Mouse (Mus musculus) hindbrain, embryonic 14.5 days (tissue): ENCODE results near the gene Plekha5. TPM values are rescaled to one million over a fixed set of nuclear protein-coding genes. Genes with fewer than 3 reads are reported as not detected.
"Not testable (repeated sequence)": the region's sequence is repeated elsewhere in the genome, so short reads cannot be mapped to it uniquely, and the experiment has no call there.

Source experiments
- ATAC-seq: fragments of 200-750 bp; cut with Nextera tagmentation; 2 replicates; pipeline ENCODE4 v1.8.0; 2017; ENCODE audit warnings: moderate number of reproducible peaks, mild to moderate bottlenecking, moderate TSS enrichment, moderate library complexity; ENCODE audit not compliant: low FRiP score
- DNase-seq: peaks from one replicate; pipeline ENCODE4 v3.0.0-alpha.2; 2015; ENCODE audit warnings: low spot score
- H3K27ac ChIP-seq: fragments of 300-500 bp; sonication (generic); 2 replicates; pipeline ENCODE4 v1.5.1; 2014; ENCODE audit warnings: mild to moderate bottlenecking, moderate library complexity
- H3K27me3 ChIP-seq: fragments of 300-500 bp; sonication (generic); 2 replicates; pipeline ENCODE4 v1.6.1; 2014; ENCODE audit warnings: mild to moderate bottlenecking, low read length, mixed read lengths; ENCODE audit not compliant: control insufficient read depth, insufficient read depth
- H3K36me3 ChIP-seq: fragments of 300-500 bp; sonication (generic); replicated peaks from 2 replicates; pipeline ENCODE4 v1.6.1; 2014; ENCODE audit not compliant: control insufficient read depth, insufficient read depth
- H3K4me1 ChIP-seq: fragments of 300-500 bp; sonication (generic); replicated peaks from 2 replicates; pipeline ENCODE4 v1.6.1; 2014; ENCODE audit warnings: antibody characterized with exemption, low read length, mixed read lengths; ENCODE audit not compliant: control insufficient read depth, insufficient read depth
- H3K4me2 ChIP-seq: fragments of 300-500 bp; sonication (generic); replicated peaks from 2 replicates; pipeline ENCODE4 v1.6.1; 2014; ENCODE audit warnings: mild to moderate bottlenecking, moderate library complexity
- H3K4me3 ChIP-seq: fragments of 300-500 bp; sonication (generic); replicated peaks from 2 replicates; pipeline ENCODE4 v1.5.1; 2014; ENCODE audit warnings: mild to moderate bottlenecking, low read length
- H3K9ac ChIP-seq: fragments of 300-500 bp; sonication (generic); 2 replicates; pipeline ENCODE4 v1.6.1; 2014
- H3K9me3 ChIP-seq: fragments of 300-500 bp; sonication (generic); 2 replicates; pipeline ENCODE4 v1.6.1; 2016; ENCODE audit warnings: low read length; ENCODE audit not compliant: control insufficient read depth
- WGBS: fragments of 180-500 bp; shearing (Covaris S2); extraction: QIAGEN DNeasy Blood & Tissue Kit; methylation state at CpG from one replicate; pipeline ENCODE4 v1.1.7; 2014; 5-methylcytosine and 5-hydroxymethylcytosine counted together
- polyA plus RNA-seq: library from polyadenylated mRNA; unstranded; fragments of >200 nt; fragmentation: Nextera tagmentation; extraction: Ambion mirVana; gene quantifications from 2 replicates; pipeline ENCODE4 v1.2.1, GENCODE M21; 2014

Gene Plekha5
- polyA plus RNA-seq, 1 experiment from 2014 or later = 37.8 TPM

GRCm38 (mm10) chr6:140492043-140492442, 68.2 kb downstream of the Plekha5 start:
- Histone ChIP-seq H3K4me2 (no peak overlapping the region), H3K4me3 (no peak overlapping the region), H3K27me3 (no peaks in the 10 kb centered on the region), H3K36me3 (no peaks in the 10 kb centered on the region), H3K27ac (no peak overlapping the region), H3K9me3 (no peaks in the 10 kb centered on the region), H3K4me1 (0 out of 2 replicates have a peak, but pooled peaks cover 9% of the 10 kb centered on the region), H3K9ac (no peak overlapping the region)
- WGBS = 75% methylated on average over 6 of the region's 6 CpGs
- ATAC-seq (no peak), DNase-seq (no peak)

- no peak for DNase-seq
- no peak overlapping the region for H3K4me2 ChIP-seq
- H3K27me3 ChIP-seq = no peaks in the 10 kb centered on the region
- H3K4me1 ChIP-seq = no peaks in the 10 kb centered on the region
- H3K36me3 ChIP-seq = no peaks in the 10 kb centered on the region
- no peaks in the 10 kb centered on the region for H3K9me3 ChIP-seq
- no peak overlapping the region for H3K27ac ChIP-seq
- 88% methylated on average over 3 of the region's 3 CpGs for WGBS
- H3K4me3 ChIP-seq = no peak overlapping the region
- no peak for ATAC-seq
- H3K9ac ChIP-seq = no peak overlapping the region
Measured at GRCm38 (mm10) chr6:140498074-140498473, 74.2 kb downstream of the Plekha5 start.

GRCm38 (mm10) chr6:140498958-140499357, 75.1 kb downstream of the Plekha5 start:
- Histone ChIP-seq H3K36me3 (no peaks in the 10 kb centered on the region), H3K27ac (no peak overlapping the region), H3K4me1 (no peaks in the 10 kb centered on the region), H3K4me3 (no peak overlapping the region), H3K9ac (no peak overlapping the region), H3K27me3 (no peaks in the 10 kb centered on the region), H3K4me2 (no peak overlapping the region), H3K9me3 (no peaks in the 10 kb centered on the region)
- no peak for DNase-seq
- 91% methylated on average over 4 of the region's 4 CpGs for WGBS
- no peak for ATAC-seq

GRCm38 (mm10) chr6:140500829-140501228, 77.0 kb downstream of the Plekha5 start:
- not testable (repeated sequence) for H3K27me3 ChIP-seq, H3K4me3 ChIP-seq, H3K4me1 ChIP-seq, H3K9me3 ChIP-seq, H3K9ac ChIP-seq, H3K27ac ChIP-seq, H3K4me2 ChIP-seq, ATAC-seq, DNase-seq, H3K36me3 ChIP-seq
- 73% methylated on average over 1 of the region's 1 CpGs for WGBS

- Histone ChIP-seq H3K4me3 (no peak overlapping the region), H3K9ac (no peak overlapping the region), H3K4me1 (no peaks in the 10 kb centered on the region), H3K4me2 (no peak overlapping the region), H3K9me3 (no peaks in the 10 kb centered on the region), H3K27ac (no peak overlapping the region), H3K36me3 (no peaks in the 10 kb centered on the region), H3K27me3 (no peaks in the 10 kb centered on the region)
- no peak for ATAC-seq
- WGBS = 87% methylated on average over 7 of the region's 7 CpGs
- no peak for DNase-seq
Measured at GRCm38 (mm10) chr6:140501841-140502240, 78.0 kb downstream of the Plekha5 start.

GRCm38 (mm10) chr6:140504796-140505195, 80.9 kb downstream of the Plekha5 start:
- H3K4me2 ChIP-seq = no peak overlapping the region
- H3K4me3 ChIP-seq = no peak overlapping the region
- no peaks in the 10 kb centered on the region for H3K27me3 ChIP-seq
- peaks cover 15% of the 10 kb centered on the region; the same call in 1 of the 2 replicates for H3K4me1 ChIP-seq
- no peak overlapping the region for H3K9ac ChIP-seq
- no peaks in the 10 kb centered on the region for H3K36me3 ChIP-seq
- H3K9me3 ChIP-seq = no peaks in the 10 kb centered on the region
- no peak overlapping the region for H3K27ac ChIP-seq
- DNase-seq (no peak), ATAC-seq (no peak)
- WGBS = 82% methylated on average over 8 of the region's 10 CpGs

GRCm38 (mm10) chr6:140507605-140508004, 83.8 kb downstream of the Plekha5 start:
- Histone ChIP-seq H3K4me3 (no peak overlapping the region), H3K9ac (no peak overlapping the region), H3K4me2 (no peak overlapping the region), H3K27me3 (no peaks in the 10 kb centered on the region), H3K4me1 (peaks cover 26% of the 10 kb centered on the region), H3K27ac (no peak overlapping the region), H3K36me3 (no peaks in the 10 kb centered on the region), H3K9me3 (no peaks in the 10 kb centered on the region)
- 71% methylated on average over 3 of the region's 3 CpGs for WGBS
- DNase-seq (no peak), ATAC-seq (no peak)

GRCm38 (mm10) chr6:140508475-140509150, 84.8 kb downstream of the Plekha5 start:
- Histone ChIP-seq H3K27ac (no peak overlapping the region), H3K4me2 (no peak overlapping the region), H3K9ac (no peak overlapping the region), H3K4me3 (no peak overlapping the region), H3K36me3 (no peaks in the 10 kb centered on the region), H3K4me1 (peaks cover 32% of the 10 kb centered on the region), H3K9me3 (no peaks in the 10 kb centered on the region), H3K27me3 (no peaks in the 10 kb centered on the region)
- WGBS = 76% methylated on average over 13 of the region's 13 CpGs
- ATAC-seq (no peak), DNase-seq (no peak)

GRCm38 (mm10) chr6:140509151-140509530, 85.3 kb downstream of the Plekha5 start:
- DNase-seq (no peak), ATAC-seq (no peak)
- no peaks in the 10 kb centered on the region for H3K27me3 ChIP-seq
- peaks cover 32% of the 10 kb centered on the region for H3K4me1 ChIP-seq
- H3K4me3 ChIP-seq = no peak overlapping the region
- 75% methylated on average over 9 of the region's 9 CpGs for WGBS
- no peaks in the 10 kb centered on the region for H3K36me3 ChIP-seq
- no peak overlapping the region for H3K27ac ChIP-seq
- no peaks in the 10 kb centered on the region for H3K9me3 ChIP-seq
- no peak overlapping the region for H3K4me2 ChIP-seq
- no peak overlapping the region for H3K9ac ChIP-seq

- no peak overlapping the region for H3K4me2 ChIP-seq
Measured at GRCm38 (mm10) chr6:140512016-140512415, 88.2 kb downstream of the Plekha5 start.

More at GRCm38 (mm10) chr6:140512016-140512415, 88.2 kb downstream of the Plekha5 start:
- DNase-seq = no peak
- no peaks in the 10 kb centered on the region for H3K36me3 ChIP-seq
- WGBS = 76% methylated on average over 1 of the region's 1 CpGs
- no peak overlapping the region for H3K4me3 ChIP-seq
- ATAC-seq = no peak
- peaks cover 35% of the 10 kb centered on the region for H3K4me1 ChIP-seq
- H3K27ac ChIP-seq = no peak overlapping the region
- H3K27me3 ChIP-seq = no peaks in the 10 kb centered on the region
- no peak overlapping the region for H3K9ac ChIP-seq
- no peaks in the 10 kb centered on the region for H3K9me3 ChIP-seq
